Mouse (Mus musculus) embryonic facial prominence, embryonic 11.5 days (tissue): ENCODE results near the gene Hspb6. TPM values are rescaled to one million over a fixed set of nuclear protein-coding genes. Genes with fewer than 3 reads are reported as not detected.

Experiments used
- ATAC-seq: fragments of 200-750 bp; cut with Nextera tagmentation; replicated peaks from 2 replicates; pipeline ENCODE4 v1.8.0; 2017; ENCODE audit warnings: low read depth; ENCODE audit not compliant: insufficient number of reproducible peaks, low FRiP score, low TSS enrichment
- DNase-seq: peaks from one replicate; pipeline ENCODE4 v3.0.0-alpha.2; 2015; ENCODE audit warnings: low spot score
- H3K27ac ChIP-seq: fragments of 300-500 bp; sonication (generic); replicated peaks from 2 replicates; pipeline ENCODE4 v1.5.1; 2014; ENCODE audit warnings: mild to moderate bottlenecking, low read depth, low read length, control low read depth
- H3K27me3 ChIP-seq: fragments of 300-500 bp; sonication (generic); 2 replicates; pipeline ENCODE4 v1.6.1; 2014; ENCODE audit warnings: mild to moderate bottlenecking, low read length, moderate library complexity, mixed read lengths; ENCODE audit not compliant: control insufficient read depth, insufficient read depth
- H3K36me3 ChIP-seq: fragments of 300-500 bp; sonication (generic); replicated peaks from 2 replicates; pipeline ENCODE4 v1.6.1; 2014; ENCODE audit warnings: low read depth, mild to moderate bottlenecking, low read length, moderate library complexity, mixed read lengths; ENCODE audit not compliant: control insufficient read depth, insufficient read depth
- H3K4me1 ChIP-seq: fragments of 300-500 bp; sonication (generic); 2 replicates; pipeline ENCODE4 v1.6.1; 2014; ENCODE audit warnings: low read length, mixed read lengths; ENCODE audit not compliant: control insufficient read depth, insufficient read depth
- H3K4me2 ChIP-seq: fragments of 300-500 bp; sonication (generic); 2 replicates; pipeline ENCODE4 v1.6.1; 2014; ENCODE audit warnings: low read depth, mild to moderate bottlenecking, control low read depth, low read length, moderate library complexity
- H3K4me3 ChIP-seq: fragments of 300-500 bp; sonication (generic); 2 replicates; pipeline ENCODE4 v1.5.1; 2014; ENCODE audit warnings: low read depth, low read length, control low read depth
- H3K9ac ChIP-seq: fragments of 300-500 bp; sonication (generic); replicated peaks from 2 replicates; pipeline ENCODE4 v1.6.1; 2014; ENCODE audit warnings: mild to moderate bottlenecking, control low read depth, low read length
- H3K9me3 ChIP-seq: fragments of 300-500 bp; sonication (generic); replicated peaks from 2 replicates; pipeline ENCODE4 v1.6.1; 2016; ENCODE audit warnings: mild to moderate bottlenecking, low read length, inconsistent platforms, mixed read lengths; ENCODE audit not compliant: control insufficient read depth
- WGBS: fragments of 180-500 bp; shearing (Covaris S2); extraction: QIAGEN DNeasy Blood & Tissue Kit; methylation state at CpG from one replicate; pipeline ENCODE4 v1.1.7; 2014; 5-methylcytosine and 5-hydroxymethylcytosine counted together
- polyA plus RNA-seq: library from polyadenylated mRNA; unstranded; fragments of >200 nt; fragmentation: Nextera tagmentation; extraction: Ambion mirVana; gene quantifications from 2 replicates; pipeline ENCODE4 v1.2.1, GENCODE M21; 2014

Hspb6 gene
- polyA plus RNA-seq, 1 experiment from 2014 or later, result 4.4 TPM

DNA sequence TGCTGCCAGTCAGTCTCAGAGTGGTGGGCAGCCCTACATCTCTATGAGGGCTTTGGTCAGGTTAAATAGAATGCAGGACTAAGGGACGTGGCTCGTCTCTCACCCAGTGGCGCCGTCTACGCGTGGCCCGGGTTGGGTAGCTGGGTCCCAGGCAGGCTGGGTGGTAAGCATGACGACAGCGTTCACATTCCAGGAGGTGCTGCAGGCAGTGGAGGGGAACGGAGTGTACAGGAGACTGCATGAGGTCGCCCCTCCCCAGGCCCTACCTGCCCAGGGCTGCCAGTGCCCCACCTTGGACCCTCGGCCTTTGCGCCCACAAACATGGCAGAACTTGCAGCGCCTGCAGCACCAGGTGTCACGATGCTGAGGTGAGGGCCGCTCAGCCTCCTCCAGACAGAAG lies 29.6 kb downstream of the Hspb6 start:
- Histone ChIP-seq H3K27me3 (no peaks in the 10 kb centered on the region), H3K4me3 (no peak overlapping the region), H3K4me1 (no peaks in the 10 kb centered on the region), H3K27ac (no peak overlapping the region), H3K9ac (no peak overlapping the region), H3K36me3 (peaks cover 41% of the 10 kb centered on the region), H3K9me3 (no peaks in the 10 kb centered on the region), H3K4me2 (no peak overlapping the region)
- no peak for DNase-seq
- 96% methylated on average over 16 of the region's 16 CpGs for WGBS
- no peak for ATAC-seq

DNA sequence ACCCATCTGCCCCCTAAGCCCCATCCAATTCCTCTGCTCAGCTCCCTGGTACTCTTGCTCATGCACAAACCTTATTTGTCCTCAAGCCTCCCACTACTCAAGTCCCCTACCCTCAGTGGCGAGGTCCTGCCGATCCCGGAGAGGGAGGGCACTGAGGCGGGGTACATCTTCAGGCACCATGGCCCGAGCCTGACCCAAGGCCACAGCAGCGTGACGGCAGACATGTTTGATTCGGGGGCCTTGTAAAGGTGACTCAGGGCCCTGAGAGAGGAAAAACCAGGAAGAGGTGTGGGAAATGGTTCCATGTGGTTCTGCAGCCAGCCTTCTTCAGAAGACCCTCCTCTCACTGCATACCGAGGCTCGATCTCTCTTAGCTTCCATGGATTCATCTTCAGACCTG lies 32.4 kb downstream of the Hspb6 start:
- WGBS, result 94% methylated on average over 10 of the region's 10 CpGs
- peaks cover 31% of the 10 kb centered on the region for H3K36me3 ChIP-seq

DNA sequence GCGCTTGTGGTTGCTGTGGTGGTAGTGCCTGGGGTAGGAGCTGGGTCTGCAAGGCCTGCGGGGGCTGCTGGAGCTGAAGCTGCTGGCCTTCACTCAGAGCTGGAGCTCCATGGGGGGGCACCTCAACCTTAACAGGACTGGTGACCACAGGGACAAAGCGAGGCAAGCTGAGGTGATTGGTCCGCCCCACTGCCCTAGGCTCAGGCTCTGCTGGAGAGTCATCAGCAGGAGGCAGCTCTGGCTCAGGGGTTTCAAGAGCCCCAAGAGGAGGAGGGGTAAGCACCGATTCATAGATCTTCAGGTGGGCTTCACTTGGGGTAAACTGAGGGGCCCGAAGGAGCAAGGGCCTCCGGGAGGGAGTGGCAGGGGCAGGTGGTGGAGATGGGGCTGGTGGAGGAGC lies 33.2 kb downstream of the Hspb6 start:
- no peaks in the 10 kb centered on the region; the same call in none of the 2 replicates for H3K4me1 ChIP-seq
- H3K27ac ChIP-seq, result no peak overlapping the region
- H3K36me3 ChIP-seq, result peaks cover 24% of the 10 kb centered on the region
- no peak overlapping the region for H3K9ac ChIP-seq
- DNase-seq, result no peak
- no peak overlapping the region for H3K4me2 ChIP-seq
- 96% methylated on average over 7 of the region's 7 CpGs for WGBS
- no peak for ATAC-seq
- H3K9me3 ChIP-seq, result no peaks in the 10 kb centered on the region
- H3K4me3 ChIP-seq, result no peak overlapping the region
- H3K27me3 ChIP-seq, result no peaks in the 10 kb centered on the region

More for the DNA sequence above, 32.4 kb downstream of the Hspb6 start:
- no peaks in the 10 kb centered on the region for H3K9me3 ChIP-seq
- H3K4me3 ChIP-seq, result no peak overlapping the region
- no peak overlapping the region for H3K27ac ChIP-seq
- H3K27me3 ChIP-seq, result no peaks in the 10 kb centered on the region
- H3K4me1 ChIP-seq, result no peaks in the 10 kb centered on the region; the same call in 1 of the 2 replicates
- DNase-seq (no peak), ATAC-seq (no peak)
- no peak overlapping the region for H3K9ac ChIP-seq
- H3K4me2 ChIP-seq, result no peak overlapping the region

DNA sequence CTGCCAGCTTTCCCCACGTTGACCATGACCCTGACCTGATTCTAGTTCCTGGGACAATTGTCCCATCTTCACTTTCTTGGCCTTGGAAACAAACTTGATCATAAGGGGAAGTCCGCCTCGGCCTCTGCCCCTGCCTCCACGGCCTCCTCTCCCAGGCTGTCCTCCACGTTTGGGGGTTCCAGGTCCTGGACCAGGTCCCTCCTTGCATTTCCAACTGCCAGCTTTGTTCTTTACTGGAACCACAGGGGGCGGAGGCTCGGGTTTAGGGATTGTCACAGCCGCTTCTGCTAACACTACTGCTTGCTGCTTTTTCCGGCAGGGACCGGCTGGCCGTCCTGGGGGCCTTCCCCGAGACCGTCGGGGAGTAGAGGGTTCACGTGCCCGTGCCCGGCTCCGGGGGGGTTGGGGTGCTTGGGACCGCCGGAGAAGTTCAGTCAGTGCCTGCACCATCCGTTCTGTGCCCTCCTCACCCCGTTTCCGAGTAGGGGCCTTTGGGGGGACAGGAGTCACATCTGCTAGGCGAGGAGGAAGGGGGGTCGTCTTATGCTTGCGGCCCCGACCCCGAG lies 34.6 kb downstream of the Hspb6 start:
- no peak overlapping the region for H3K9ac ChIP-seq

DNA sequence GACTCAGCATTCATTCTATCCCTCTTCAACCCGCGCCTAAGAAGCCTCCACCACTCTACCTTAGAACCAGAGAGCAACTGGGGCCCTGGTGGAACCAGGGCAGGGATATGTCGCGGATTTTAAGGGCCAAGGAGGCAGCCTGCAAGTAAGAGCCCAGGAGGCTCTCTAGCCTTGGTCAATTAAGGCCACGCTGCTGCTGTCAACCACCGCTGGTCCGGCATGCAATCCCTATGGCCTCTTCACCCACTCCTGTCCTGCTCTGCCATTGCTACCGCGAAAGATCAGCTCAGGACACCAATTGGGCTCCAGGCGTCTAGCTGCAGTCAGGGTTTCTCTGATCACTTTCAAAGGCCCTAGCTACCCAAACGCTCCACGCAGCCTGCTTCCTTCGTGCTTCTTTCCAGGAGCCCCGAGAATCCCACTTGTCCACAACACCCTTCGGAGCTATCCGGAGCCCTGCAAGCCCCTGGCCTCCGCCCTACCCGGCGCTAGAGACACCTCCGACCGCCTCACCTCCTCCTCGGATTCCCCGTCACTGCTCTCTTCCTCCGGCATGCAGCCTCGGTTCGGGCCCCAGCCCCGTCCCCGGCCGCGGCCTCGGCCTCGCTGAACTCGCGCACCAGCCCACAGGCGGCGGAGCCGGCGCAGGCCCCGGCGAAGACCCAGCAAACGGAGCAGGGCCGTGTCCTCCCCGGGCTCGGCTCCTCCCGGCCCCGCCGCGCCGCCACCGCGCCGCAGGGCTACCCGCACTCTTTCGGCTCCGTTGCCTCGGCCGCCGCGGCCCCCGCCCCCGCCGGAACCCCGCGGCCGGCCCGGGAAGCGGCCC lies 36.1 kb downstream of the Hspb6 start:
- peak; percentile 33 for DNase-seq
- H3K4me3 ChIP-seq, result peak overlapping the region; percentile 97
- no peaks in the 10 kb centered on the region for H3K27me3 ChIP-seq
- H3K27ac ChIP-seq, result peak overlapping the region; percentile 84
- no peaks in the 10 kb centered on the region for H3K9me3 ChIP-seq
- under 1% methylated on average over 46 of the region's 67 CpGs for WGBS
- no peaks in the 10 kb centered on the region; the same call in none of the 2 replicates for H3K4me1 ChIP-seq
- H3K36me3 ChIP-seq, result peaks cover 16% of the 10 kb centered on the region
- peak overlapping the region; percentile 99 for H3K9ac ChIP-seq
- ATAC-seq, result peak; percentile 14
- H3K4me2 ChIP-seq, result peak overlapping the region; percentile 89

More for the DNA sequence above, 34.6 kb downstream of the Hspb6 start:
- WGBS, result 91% methylated on average over 28 of the region's 28 CpGs
- peaks cover 23% of the 10 kb centered on the region for H3K36me3 ChIP-seq
- no peaks in the 10 kb centered on the region for H3K9me3 ChIP-seq
- no peaks in the 10 kb centered on the region; the same call in none of the 2 replicates for H3K4me1 ChIP-seq
- H3K27me3 ChIP-seq, result no peaks in the 10 kb centered on the region
- no peak for DNase-seq
- no peak overlapping the region for H3K4me3 ChIP-seq
- H3K4me2 ChIP-seq, result no peak overlapping the region; the same call in 1 of the 2 replicates
- no peak overlapping the region for H3K27ac ChIP-seq
- ATAC-seq, result no peak

DNA sequence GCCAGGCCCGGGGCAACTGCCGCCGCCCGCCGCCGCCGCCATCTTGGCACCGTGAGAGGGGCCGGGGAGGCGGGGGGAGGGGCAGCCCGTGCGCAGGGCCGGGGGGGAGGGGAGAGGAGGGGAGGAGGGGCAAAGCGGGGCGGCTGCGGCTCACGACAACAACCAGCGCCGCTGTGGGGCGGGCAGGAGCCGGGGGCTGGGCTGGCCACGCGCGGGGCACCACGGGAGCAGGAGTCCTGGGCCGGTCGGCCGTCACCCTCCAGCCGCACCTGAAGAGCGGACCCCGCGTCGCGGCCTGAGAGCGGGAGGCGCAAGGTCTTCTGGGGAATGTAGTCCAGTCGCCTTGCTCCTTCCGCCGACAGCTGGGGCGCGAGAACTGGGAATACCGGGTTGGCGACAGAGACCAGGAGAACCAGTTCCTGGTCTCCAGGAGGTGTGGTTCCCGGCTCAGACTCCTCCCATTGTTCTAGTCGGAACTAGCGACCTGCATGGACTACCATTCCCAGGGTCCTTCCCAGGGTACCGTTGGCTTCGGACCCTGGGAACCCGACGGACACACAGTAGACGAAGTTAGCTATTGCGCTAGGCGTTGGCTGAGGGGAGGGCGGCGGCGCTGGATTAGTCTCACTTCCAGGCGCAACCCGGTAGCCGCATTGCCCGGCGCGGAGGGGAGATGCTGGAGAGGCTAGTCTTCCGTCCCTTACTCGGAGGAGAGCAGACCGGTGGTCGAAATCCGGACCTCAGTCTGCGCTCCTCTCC lies 36.9 kb downstream of the Hspb6 start, which contains the start of gene Kmt2b:
Gene Kmt2b, minus strand, starts transcription at position 51 of the 759 bp plus-strand sequence.
- WGBS, result under 1% methylated on average over 61 of the region's 68 CpGs
- no peaks in the 10 kb centered on the region; the same call in none of the 2 replicates for H3K4me1 ChIP-seq
- H3K4me2 ChIP-seq, result peak within 1 kb of the TSS; percentile 89
- peak; percentile 98 for DNase-seq
- peak within 1 kb of the TSS; percentile 97 for H3K4me3 ChIP-seq
- no peaks in the 10 kb centered on the region for H3K27me3 ChIP-seq
- peak; percentile 96 for ATAC-seq
- peak within 1 kb of the TSS; percentile 84 for H3K27ac ChIP-seq
- H3K9ac ChIP-seq, result peak within 1 kb of the TSS; percentile 99
- peaks cover 14% of the 10 kb centered on the region for H3K36me3 ChIP-seq
- H3K9me3 ChIP-seq, result no peaks in the 10 kb centered on the region

DNA sequence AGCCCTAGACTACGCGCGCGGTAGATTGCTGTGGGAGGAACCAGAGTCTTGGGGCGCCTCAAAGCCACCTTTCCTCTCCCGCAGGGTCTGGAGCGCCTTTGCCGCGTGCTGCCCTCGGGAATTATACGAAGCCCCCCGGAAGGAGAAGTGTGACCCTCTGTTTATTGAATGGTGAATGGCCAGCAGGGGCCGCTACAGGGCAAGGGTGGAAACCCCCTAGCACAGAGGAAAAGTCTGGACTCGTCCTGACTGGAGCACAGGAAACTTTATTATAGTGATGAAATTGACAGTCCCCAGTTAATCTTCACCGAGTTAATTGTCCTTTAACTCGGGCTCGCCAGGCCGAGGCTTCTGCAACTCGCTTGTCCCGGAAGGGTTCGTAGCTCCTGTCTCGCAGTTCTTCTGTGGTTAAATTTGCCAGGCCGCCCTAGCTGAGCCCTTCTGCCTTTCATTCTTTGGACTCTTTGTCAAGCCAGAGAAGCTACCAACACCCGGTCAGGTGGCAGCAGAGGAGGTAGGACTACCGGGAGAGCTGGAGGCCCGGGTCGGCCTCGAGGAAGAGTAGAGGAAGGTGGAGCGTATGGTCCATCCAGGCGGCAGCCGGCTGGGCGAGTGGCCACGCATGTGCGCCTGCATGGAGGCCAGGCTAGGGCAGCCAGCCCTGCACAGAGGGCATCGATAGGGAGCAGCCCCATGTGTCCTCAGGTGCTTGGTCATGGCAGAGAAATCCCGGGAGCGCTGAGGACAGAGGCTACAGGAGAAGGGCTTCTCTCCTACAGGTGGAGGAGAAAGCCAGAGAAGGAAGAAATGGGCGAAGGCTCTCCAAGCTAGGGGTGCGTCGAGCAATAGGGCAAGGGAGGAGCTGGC lies 37.7 kb downstream of the Hspb6 start:
- WGBS, result 27% methylated on average over 40 of the region's 40 CpGs

More for the DNA sequence above, 37.7 kb downstream of the Hspb6 start:
- DNase-seq (peak; percentile 92), ATAC-seq (peak; percentile 55; the same call in 1 of the 2 replicates)
- Histone ChIP-seq H3K9me3 (no peaks in the 10 kb centered on the region), H3K36me3 (peaks cover 6% of the 10 kb centered on the region), H3K4me1 (no peaks in the 10 kb centered on the region; the same call in none of the 2 replicates), H3K4me3 (peak overlapping the region; percentile 97), H3K27me3 (no peaks in the 10 kb centered on the region), H3K4me2 (peak overlapping the region; percentile 89), H3K27ac (peak overlapping the region; percentile 60; the same call in 1 of the 2 replicates), H3K9ac (peak overlapping the region; percentile 67)
